Mouse (Mus musculus): ENCODE results near the gene Vps11. TPM values are rescaled to one million over a fixed set of nuclear protein-coding genes. Genes with fewer than 3 reads are reported as not detected.
A peak's percentile ranks its signal among the peaks of the same experiment; 100 is the strongest.
"Not testable (repeated sequence)": the region's sequence is repeated elsewhere in the genome, so short reads cannot be mapped to it uniquely, and the experiment has no call there.

Gene Vps11
- polyA plus RNA-seq, 1 experiment from 2014 or later, result 17.3 TPM

DNA sequence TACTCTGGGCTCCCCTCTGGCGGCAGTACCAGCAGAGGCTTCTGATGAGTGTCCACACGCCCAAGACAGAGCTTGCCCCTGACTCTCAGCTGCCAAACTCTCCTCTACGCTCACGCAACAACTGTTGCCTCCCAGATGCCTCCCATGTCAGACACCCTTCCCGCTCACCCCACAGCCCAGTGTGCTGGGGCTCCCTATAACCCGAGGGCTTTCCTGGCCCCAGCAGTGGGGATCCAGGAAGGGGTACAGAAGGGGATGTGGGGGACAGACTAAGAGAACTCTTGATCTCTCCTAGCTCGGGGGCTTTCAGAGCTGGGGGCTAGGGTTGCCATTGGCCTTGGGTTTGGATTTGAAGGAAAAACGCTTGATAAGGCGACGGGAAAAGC lies 50.7 kb downstream of the Vps11 start:
- Histone ChIP-seq H3K4me2 (peak overlapping the region; percentile 32; the same call in 1 of the 2 replicates), H3K36me3 (peaks cover 29% of the 10 kb centered on the region), H3K4me3 (no peak overlapping the region), H3K27me3 (no peaks in the 10 kb centered on the region), H3K27ac (peak overlapping the region; percentile 30; the same call in 1 of the 2 replicates), H3K9ac (no peak overlapping the region), H3K9me3 (replicated peaks) (no peaks in the 10 kb centered on the region), H3K4me1 (replicated peaks) (peaks cover 11% of the 10 kb centered on the region; the same call in 1 of the 2 replicates)
- whole genome bisulfite sequencing, result 43% methylated on average over 10 of the region's 10 CpGs
- ATAC-seq (replicated peaks; ENCODE audit: insufficient number of reproducible peaks, insufficient read depth, low FRiP score, low read depth), result no peak

DNA sequence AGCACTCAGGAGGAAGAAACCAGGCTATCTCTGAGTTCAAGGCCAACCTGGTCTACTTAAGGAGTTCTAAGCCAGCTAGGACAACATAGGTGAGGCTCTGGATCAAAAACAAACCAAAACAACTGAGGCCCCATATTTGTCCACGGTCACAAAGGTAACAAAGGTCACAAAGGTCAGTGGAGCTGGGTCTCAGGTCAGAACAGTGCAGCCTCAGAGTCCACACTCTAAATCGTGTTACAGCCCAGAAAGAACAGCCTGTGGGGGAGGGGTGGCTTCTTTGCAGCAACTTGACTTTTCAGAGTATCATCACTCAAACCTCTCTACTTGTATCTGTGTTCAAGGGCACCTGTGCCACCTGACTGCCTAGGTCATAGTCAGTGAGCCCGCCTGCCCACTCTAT lies 51.7 kb downstream of the Vps11 start:
- Histone ChIP-seq H3K9me3 (replicated peaks) (no peaks in the 10 kb centered on the region), H3K4me1 (replicated peaks) (peaks cover 14% of the 10 kb centered on the region), H3K27ac (no peak overlapping the region), H3K9ac (no peak overlapping the region), H3K36me3 (peaks cover 19% of the 10 kb centered on the region), H3K27me3 (no peaks in the 10 kb centered on the region), H3K4me2 (no peak overlapping the region), H3K4me3 (no peak overlapping the region)
- ATAC-seq (replicated peaks; ENCODE audit: insufficient number of reproducible peaks, insufficient read depth, low FRiP score, low read depth), result no peak
- 75% methylated on average over 3 of the region's 3 CpGs for WGBS

DNA sequence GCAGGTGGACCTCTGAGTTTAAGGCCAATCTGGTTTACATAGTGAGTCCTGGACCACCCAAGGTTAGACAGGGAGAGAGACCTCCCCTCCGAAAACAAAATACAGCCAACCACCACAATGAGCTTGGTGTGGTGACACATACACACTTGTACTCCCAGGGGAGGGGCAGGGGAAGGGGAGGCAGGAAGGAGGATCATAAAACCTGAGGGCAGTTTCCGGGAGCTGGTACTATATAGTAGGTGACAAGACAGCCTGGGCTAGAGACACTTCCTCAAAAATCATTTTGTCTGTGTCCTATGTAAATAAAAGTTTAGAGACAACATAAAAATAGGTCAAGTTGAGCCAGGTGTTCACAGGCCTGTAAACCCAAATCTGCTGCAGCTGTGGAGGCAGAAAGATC lies 54.2 kb downstream of the Vps11 start:
- Histone ChIP-seq H3K4me2 (no peak overlapping the region), H3K27ac (no peak overlapping the region), H3K9ac (no peak overlapping the region), H3K36me3 (peaks cover 3% of the 10 kb centered on the region), H3K4me3 (no peak overlapping the region), H3K9me3 (replicated peaks) (no peaks in the 10 kb centered on the region), H3K4me1 (replicated peaks) (peaks cover 22% of the 10 kb centered on the region), H3K27me3 (no peaks in the 10 kb centered on the region)
- 68% methylated on average over 2 of the region's 2 CpGs for WGBS
- no peak for ATAC-seq (replicated peaks; ENCODE audit: insufficient number of reproducible peaks, insufficient read depth, low FRiP score, low read depth)

DNA sequence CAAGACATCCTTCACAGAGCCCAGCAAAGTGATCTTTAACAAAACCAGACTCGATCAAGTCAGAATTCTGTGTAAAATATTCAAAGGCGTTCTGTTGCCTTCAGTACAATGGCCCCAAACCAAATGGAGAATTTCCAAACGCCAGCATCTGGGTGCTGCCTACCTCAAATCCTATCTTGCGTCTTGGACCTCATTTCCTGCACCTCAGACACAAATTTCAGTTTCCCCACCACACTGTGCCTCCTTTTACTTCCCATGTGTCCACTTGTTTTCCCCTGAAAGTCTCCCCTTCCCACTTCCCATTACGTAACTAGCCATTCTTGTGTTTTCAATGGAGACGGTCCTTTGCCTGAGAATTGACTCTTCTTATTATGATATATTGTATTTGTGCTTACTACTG lies 54.9 kb downstream of the Vps11 start:
- Histone ChIP-seq H3K9ac (no peak overlapping the region), H3K36me3 (peaks cover 10% of the 10 kb centered on the region), H3K27ac (no peak overlapping the region), H3K9me3 (replicated peaks) (no peaks in the 10 kb centered on the region), H3K4me2 (no peak overlapping the region), H3K27me3 (no peaks in the 10 kb centered on the region), H3K4me3 (no peak overlapping the region), H3K4me1 (replicated peaks) (peaks cover 22% of the 10 kb centered on the region)
- 90% methylated on average over 6 of the region's 6 CpGs for WGBS
- no peak for ATAC-seq (replicated peaks; ENCODE audit: insufficient number of reproducible peaks, insufficient read depth, low FRiP score, low read depth)

DNA sequence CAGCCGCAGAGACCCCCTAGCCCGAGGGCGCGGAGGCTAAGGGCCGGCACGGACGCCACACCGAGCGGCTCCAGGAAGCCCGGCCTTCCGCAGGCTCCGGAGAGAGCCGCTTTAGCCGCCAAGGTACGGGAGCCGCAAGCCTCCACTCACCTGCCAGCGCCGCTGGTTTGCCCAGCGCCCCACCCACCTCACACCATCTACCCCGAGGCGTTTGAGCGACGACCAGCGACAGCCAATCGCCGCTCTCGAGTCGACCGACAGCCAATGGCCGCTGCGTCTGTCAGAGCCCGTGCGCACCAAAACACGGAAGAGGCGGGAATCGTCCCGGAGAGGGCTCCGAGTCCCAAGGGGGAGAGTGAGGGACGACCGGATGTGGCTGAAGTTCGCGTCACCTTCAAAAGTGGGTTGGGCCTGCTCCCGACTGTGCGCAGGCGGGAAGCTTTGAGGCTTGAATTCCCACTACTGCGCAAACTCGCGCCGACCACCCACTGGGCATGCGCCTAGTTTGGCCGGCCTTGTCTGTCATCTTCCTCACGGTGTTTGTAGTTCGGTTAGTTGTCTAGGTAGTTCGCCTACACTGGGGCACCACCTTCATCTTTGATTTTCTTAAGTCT lies 55.9 kb downstream of the Vps11 start, which contains the start of gene Hinfp:
TSS of gene Hinfp (minus strand) at position 206 of the 614 bp plus-strand sequence.
- Histone ChIP-seq H3K4me3 (peak within 1 kb of the TSS; percentile 99), H3K9me3 (replicated peaks) (no peaks in the 10 kb centered on the region), H3K27ac (peak within 1 kb of the TSS; percentile 84), H3K36me3 (peaks cover 19% of the 10 kb centered on the region), H3K4me2 (peak within 1 kb of the TSS; percentile 78), H3K27me3 (no peaks in the 10 kb centered on the region), H3K9ac (peak within 1 kb of the TSS; percentile 97), H3K4me1 (replicated peaks) (peaks cover 14% of the 10 kb centered on the region)
- WGBS, result under 1% methylated on average over 54 of the region's 54 CpGs
- peak; percentile 98 for ATAC-seq (replicated peaks; ENCODE audit: insufficient number of reproducible peaks, insufficient read depth, low FRiP score, low read depth)

- Histone ChIP-seq H3K36me3 (peaks cover 69% of the 10 kb centered on the region), H3K4me1 (replicated peaks) (peaks cover 11% of the 10 kb centered on the region)
- 90% methylated on average over 3 of the region's 3 CpGs for whole genome bisulfite sequencing
- H3K9me3 ChIP-seq (replicated peaks); H3K27ac ChIP-seq; H3K27me3 ChIP-seq; H3K4me2 ChIP-seq; ATAC-seq (replicated peaks; ENCODE audit: insufficient number of reproducible peaks, insufficient read depth, low FRiP score, low read depth); H3K4me3 ChIP-seq; H3K9ac ChIP-seq: not testable (repeated sequence)
Observed at GRCm38 (mm10) chr9:44300001-44300400, 61.5 kb downstream of the Vps11 start.

Small RNA genes lying within 50 kb of the gene (microRNA-seq; reads per million reads assigned to microRNA genes)
- gene Gm44335 (not detected), gene Mir7085 (not detected)

Other genes with a start within 250 kb of the Vps11 start
- 0.05 and 0.13 TPM in 2 replicates for gene Gm49380, start 248.2 kb downstream of the Vps11 start, polyA plus RNA-seq (2015; fragmentation: Nextera tagmentation; extraction: Ambion mirVana)
- 28.7 and 39.9 TPM in 2 replicates for gene Rnf26, start 248.2 kb downstream of the Vps11 start, polyA plus RNA-seq (2015; fragmentation: Nextera tagmentation; extraction: Ambion mirVana)
- 93.4 and 102 TPM in 2 replicates for gene Mcam, start 227.2 kb downstream of the Vps11 start, polyA plus RNA-seq (2015; fragmentation: Nextera tagmentation; extraction: Ambion mirVana)
- 10.7 and 14.8 TPM in 2 replicates for gene Cbl, start 127.6 kb downstream of the Vps11 start, polyA plus RNA-seq (2015; fragmentation: Nextera tagmentation; extraction: Ambion mirVana)
- 0.28 and 0.52 TPM in 2 replicates for gene Ccdc153, start 121.0 kb downstream of the Vps11 start, polyA plus RNA-seq (2015; fragmentation: Nextera tagmentation; extraction: Ambion mirVana)
- gene Pdzd3, start 110.2 kb downstream of the Vps11 start, polyA plus RNA-seq (2015; fragmentation: Nextera tagmentation; extraction: Ambion mirVana), result 0.13 TPM in 1 of 2 replicates, not detected in the other
- 7.3 and 9.2 TPM in 2 replicates for gene Nlrx1, start 93.1 kb downstream of the Vps11 start, polyA plus RNA-seq (2015; fragmentation: Nextera tagmentation; extraction: Ambion mirVana)
- 1.5 and 2.8 TPM in 2 replicates for gene Abcg4, start 73.1 kb downstream of the Vps11 start, polyA plus RNA-seq (2015; fragmentation: Nextera tagmentation; extraction: Ambion mirVana)
- gene Hinfp, start 56.0 kb downstream of the Vps11 start, polyA plus RNA-seq (2015; fragmentation: Nextera tagmentation; extraction: Ambion mirVana), result 15.1 and 16.0 TPM in 2 replicates
- gene C2cd2l, start 41.4 kb downstream of the Vps11 start, polyA plus RNA-seq (2015; fragmentation: Nextera tagmentation; extraction: Ambion mirVana), result 6.5 and 7.1 TPM in 2 replicates
- gene Dpagt1, start 35.7 kb downstream of the Vps11 start, polyA plus RNA-seq (2015; fragmentation: Nextera tagmentation; extraction: Ambion mirVana), result 27.8 and 31.0 TPM in 2 replicates
- 167 and 187 TPM in 2 replicates for gene H2afx, start 27.0 kb downstream of the Vps11 start, polyA plus RNA-seq (2015; fragmentation: Nextera tagmentation; extraction: Ambion mirVana)
- gene Hmbs, start 17.4 kb downstream of the Vps11 start, polyA plus RNA-seq (2015; fragmentation: Nextera tagmentation; extraction: Ambion mirVana), result 89.7 and 105 TPM in 2 replicates
- 14.3 and 18.1 TPM in 2 replicates for gene Hyou1, start 17.8 kb upstream of the Vps11 start, polyA plus RNA-seq (2015; fragmentation: Nextera tagmentation; extraction: Ambion mirVana)
- gene Slc37a4, start 35.2 kb upstream of the Vps11 start, polyA plus RNA-seq (2015; fragmentation: Nextera tagmentation; extraction: Ambion mirVana), result 31.4 and 33.8 TPM in 2 replicates
- gene Rps25, start 45.5 kb upstream of the Vps11 start, polyA plus RNA-seq (2015; fragmentation: Nextera tagmentation; extraction: Ambion mirVana), result 902 and 1,114 TPM in 2 replicates
- gene Trappc4, start 45.9 kb upstream of the Vps11 start, polyA plus RNA-seq (2015; fragmentation: Nextera tagmentation; extraction: Ambion mirVana), result 78.6 and 87.4 TPM in 2 replicates
- gene Ccdc84, start 56.9 kb upstream of the Vps11 start, polyA plus RNA-seq (2015; fragmentation: Nextera tagmentation; extraction: Ambion mirVana), result 18.3 and 23.5 TPM in 2 replicates
- gene Foxr1, start 79.5 kb upstream of the Vps11 start, polyA plus RNA-seq (2015; fragmentation: Nextera tagmentation; extraction: Ambion mirVana), result not detected in 2 replicates
- gene Upk2, start 93.3 kb upstream of the Vps11 start, polyA plus RNA-seq (2015; fragmentation: Nextera tagmentation; extraction: Ambion mirVana), result 0.63 TPM in 1 of 2 replicates, not detected in the other
- gene Bcl9l, start 121.2 kb upstream of the Vps11 start, polyA plus RNA-seq (2015; fragmentation: Nextera tagmentation; extraction: Ambion mirVana), result 9.1 and 12.6 TPM in 2 replicates
- 0.05 and 0.23 TPM in 2 replicates for gene Cxcr5, start 200.2 kb upstream of the Vps11 start, polyA plus RNA-seq (2015; fragmentation: Nextera tagmentation; extraction: Ambion mirVana)
- 10.7 and 10.9 TPM in 2 replicates for gene Ddx6, start 243.2 kb upstream of the Vps11 start, polyA plus RNA-seq (2015; fragmentation: Nextera tagmentation; extraction: Ambion mirVana)